Mouse (Mus musculus) thymus, postnatal 10 days (tissue): ENCODE data around the gene Denr.

Experiments used
- DNase-seq, 2 experiments: peaks; one replicate each; pipeline ENCODE4 v3.0.0; 2021; ENCODE audit warnings: low spot score in 2 of 2

Gene Denr

GRCm38 (mm10) chr5:123906976-123907630 is at the start of gene Denr:
Denr (plus strand) TSS chr5:123907175.
- peak; percentile 99 to 100 for DNase-seq

- no peak for DNase-seq
Measured at GRCm38 (mm10) chr5:123858798-123859197, 48.2 kb upstream of the Denr start.

DNA sequence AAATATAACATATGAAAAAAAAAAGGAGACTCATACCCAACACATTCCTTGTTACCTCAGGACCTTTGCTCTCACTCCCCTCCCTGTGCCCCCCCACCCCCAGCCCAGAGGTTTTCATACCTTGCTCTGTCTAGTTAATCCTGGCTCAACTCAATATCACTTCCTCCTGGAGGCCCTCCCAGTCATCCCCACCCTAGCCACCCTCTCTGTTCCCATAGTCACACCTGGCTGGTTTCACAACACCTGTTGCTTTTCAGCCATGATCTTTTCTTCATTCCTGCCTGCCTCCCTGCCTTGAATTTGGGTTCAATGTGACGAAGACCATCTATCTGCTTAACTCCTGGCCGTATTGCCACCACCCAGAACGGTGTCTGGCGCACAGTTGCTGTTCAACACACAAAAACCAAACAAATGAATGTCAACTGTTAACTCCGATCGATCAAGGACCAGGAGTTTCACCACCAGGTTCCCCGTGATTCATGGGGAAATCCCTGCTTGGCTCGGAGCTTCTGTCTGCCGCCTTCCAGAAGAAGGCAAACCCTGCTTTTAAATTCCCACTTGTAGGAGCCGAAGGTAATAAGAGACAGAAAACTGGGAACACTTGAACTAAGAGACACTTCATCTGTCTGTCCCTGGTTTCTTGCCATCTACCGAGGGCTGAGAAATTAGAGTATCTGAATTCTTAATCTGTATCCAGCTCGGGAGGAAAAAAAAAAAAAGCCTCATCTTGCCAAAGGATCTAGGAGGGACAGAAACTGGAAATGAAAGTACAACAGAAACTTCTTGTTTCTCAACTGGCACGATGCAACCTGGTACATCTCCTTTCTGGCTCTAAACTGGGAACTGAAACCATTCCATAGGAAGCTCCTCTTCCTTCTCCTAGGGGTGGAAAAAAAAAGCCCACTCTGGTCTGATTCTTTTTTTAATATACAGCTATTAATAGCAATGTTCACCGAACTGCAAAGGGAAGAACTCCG is 44.3 kb upstream of the Denr start:
- no peak for DNase-seq

GRCm38 (mm10) chr5:123863934-123864333 is 43.0 kb upstream of the Denr start:
- no peak for DNase-seq

DNA sequence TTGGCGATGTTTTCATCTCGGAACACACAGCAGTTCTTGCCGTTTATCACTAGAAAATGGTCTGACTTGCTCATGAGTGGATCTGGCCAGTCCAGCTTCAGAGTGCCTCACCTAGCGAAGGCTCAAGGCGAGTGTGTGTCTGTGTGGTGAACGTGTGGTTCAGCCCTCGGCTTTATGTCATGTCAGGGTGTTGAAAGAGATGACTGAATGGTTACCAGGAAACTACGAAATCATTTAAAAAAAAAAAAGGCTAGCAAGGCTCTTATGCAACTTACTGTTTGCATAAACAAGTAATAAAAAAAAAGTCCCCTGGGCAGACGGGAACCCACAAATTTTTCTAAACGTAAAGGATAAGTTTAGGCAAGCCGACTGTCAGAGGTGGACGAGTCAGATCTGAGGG is 41.6 kb upstream of the Denr start, which contains the start of gene Hcar2:
Gene Hcar2, minus strand, starts transcription at position 135 of the 400 bp plus-strand sequence.
- DNase-seq: no peak

DNA sequence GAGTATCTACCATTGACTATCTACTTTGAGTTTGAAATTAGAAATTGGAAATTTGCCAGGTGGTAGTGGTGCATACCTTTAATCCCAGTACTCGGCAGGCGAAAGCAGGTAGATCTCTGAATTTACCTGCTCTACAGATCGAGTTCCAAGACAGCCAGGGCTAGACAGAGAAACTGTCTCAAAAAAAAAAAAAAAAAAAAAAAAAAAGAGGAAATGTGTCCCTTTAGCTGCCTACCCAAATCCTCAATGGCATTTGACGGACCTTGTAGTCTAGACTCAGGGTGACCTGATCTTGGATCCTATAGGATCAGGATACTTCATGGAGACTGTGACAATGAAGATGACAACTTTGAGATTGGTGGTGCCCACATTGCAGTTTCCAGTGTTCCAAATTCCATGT is 40.5 kb upstream of the Denr start:
- no peak for DNase-seq

GRCm38 (mm10) chr5:123869615-123870014 is 37.4 kb upstream of the Denr start:
- DNase-seq: no peak

DNA sequence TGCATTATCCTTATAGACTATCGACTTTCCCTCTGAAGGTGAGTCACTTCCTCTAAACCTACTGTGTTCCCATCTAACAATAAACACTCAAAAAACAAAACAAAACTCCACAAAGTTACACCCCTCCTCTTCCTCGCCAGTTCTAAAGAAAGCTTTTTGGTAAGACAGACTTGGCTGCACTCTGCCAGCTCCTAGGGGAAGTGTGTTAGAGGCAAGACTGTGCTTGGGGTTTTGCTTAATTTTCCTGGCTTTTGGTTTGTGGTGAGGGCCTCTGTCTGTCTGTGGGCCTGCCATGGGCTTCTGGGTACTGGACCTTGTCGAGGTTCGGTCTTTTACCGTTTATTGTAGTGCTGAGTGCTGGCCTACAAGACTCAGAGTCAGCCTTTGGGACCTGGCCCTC is 32.8 kb upstream of the Denr start:
- no peak for DNase-seq

GRCm38 (mm10) chr5:123878056-123878455 is 28.9 kb upstream of the Denr start:
- no peak for DNase-seq

DNA sequence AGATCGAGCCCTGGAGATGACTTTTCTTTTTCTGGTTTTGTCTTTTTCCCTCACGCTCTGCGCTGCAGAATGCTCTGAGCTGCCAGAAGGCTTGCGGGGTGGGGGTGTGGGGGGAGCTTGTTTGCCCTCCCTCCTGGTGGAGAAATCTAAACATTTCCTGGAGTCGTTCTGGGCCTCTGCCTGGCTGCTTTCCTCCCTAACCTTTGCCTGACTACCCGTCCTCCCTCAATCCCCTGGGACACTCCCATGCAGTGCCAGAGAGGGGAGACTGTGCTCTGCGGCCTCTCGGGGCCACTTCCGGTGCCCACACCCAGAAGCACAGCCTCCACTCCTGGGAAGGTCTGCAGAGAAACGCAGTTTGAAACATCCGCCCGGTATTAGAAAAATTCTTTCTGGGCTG is 27.0 kb upstream of the Denr start, which contains the start of gene Hcar1:
Gene Hcar1, minus strand, starts transcription at position 93 of the 400 bp plus-strand sequence.
- DNase-seq: no peak

DNA sequence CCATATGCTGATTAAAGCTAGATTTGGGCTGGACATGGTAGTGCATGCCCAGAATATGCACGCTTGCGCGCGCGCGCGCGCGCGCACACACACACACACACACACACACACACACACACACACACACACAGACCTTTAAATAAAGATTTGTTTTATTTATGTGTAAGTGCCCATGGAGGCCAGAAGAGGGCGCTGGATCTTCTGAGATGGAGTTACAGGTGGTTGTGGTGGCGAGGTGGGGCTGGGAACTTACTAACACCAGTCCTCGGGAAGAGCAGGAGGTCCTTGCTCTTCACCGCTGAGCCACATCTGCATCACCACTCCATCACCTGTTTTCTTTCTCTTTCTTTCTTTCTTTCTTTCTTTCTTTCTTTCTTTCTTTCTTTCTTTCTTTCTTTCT is 26.2 kb upstream of the Denr start:
- no peak for DNase-seq

DNA sequence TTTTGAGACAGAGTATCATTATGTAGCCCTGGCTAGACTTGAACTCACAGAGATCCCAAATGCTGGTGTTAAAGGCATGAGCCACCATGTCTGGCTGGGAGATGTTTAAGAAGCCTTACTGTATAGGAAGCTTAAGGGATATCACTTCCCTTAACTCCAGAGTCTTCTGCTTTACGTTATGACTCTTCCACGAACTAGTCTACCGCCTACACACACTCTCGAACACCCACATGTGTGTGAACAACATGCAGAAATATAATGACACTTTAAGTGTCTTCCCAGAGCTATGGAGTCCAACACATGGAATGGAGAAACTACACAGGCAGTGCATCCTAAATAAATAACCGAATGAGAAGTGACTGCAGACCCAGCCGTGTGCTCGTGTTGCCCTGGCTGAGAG is 23.1 kb upstream of the Denr start:
- DNase-seq: no peak

DNA sequence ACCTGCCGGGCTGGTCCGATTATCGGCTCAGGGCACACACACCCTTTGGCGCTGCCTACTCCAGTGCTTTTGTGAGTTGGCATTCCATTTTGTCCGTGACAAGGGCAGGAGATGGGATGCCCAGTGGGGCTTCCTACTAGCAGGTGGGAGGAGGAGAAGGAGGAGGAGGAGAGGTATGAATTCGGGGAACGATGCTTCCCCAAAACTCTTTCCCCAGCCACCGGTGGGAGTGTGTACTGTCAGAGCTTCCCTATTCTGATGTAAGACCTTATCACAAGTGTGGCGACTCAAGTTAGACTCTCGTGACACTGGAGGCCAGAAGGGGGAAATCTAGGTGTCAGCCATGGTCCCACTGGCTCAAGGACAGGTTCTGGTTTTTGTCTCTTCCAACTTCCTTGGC is 22.6 kb upstream of the Denr start:
- no peak for DNase-seq

DNA sequence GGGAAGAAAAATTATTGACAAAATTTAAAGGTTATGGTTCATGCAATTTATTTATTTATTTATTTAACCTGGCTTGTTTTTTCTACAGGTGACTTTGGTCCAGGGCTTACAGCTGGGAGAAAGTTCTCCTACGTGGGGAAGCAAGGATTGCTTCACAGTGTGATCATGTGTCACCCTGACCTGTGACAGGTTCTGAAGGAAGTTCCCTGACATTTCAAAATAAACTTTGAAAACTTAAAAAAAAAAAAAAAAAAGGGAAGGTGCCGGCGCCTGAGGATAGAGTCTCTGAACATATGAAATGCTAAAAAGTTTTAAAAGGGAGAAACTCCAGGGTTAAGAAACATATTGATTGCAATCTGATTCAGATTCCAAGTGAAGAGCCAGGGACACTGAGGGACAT is 20.6 kb upstream of the Denr start:
- DNase-seq: no peak

- DNase-seq: no peak
Measured at GRCm38 (mm10) chr5:123890312-123890711, 16.7 kb upstream of the Denr start.

- DNase-seq: no peak
Measured at GRCm38 (mm10) chr5:123890987-123891386, 16.0 kb upstream of the Denr start.

DNA sequence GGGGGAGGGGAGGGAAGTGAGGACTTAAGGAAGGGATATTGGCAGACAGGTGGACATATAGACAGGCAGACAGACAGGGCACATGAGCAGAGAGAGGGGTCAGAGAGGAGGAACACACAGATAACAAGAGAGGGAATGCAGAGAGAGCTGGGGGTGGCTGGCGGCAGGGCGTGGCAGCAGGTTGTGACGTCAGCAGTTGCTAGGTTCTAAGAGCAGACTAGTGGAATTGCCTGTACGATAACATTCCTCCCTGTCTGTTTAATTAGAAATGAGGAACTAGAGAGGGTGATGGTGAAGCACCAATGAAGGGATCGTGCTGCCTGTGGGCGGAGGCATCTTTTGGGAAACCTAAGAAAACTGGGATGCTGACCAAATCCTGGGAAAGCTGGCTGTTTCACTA is 15.3 kb upstream of the Denr start:
- DNase-seq: peak in 1 of 2 experiments; percentile 73

DNA sequence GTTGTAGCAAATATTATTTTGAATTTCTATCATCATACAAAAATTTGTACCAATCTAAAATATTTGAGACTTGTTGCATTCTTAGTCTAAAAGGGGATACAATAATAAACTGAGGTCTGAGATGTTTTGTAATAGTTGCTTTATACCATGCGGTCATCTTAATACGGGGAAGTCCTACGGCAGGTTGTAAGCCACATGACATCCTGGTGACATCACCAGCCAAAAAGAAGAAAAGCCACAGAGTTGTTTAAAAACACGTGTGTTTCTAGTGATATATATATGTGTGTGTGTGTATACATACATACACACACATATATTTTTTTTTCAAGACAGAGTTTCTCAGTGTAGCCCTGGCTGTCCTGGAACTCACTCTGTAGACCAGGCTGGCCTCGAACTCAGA is 13.5 kb upstream of the Denr start:
- DNase-seq: no peak

DNA sequence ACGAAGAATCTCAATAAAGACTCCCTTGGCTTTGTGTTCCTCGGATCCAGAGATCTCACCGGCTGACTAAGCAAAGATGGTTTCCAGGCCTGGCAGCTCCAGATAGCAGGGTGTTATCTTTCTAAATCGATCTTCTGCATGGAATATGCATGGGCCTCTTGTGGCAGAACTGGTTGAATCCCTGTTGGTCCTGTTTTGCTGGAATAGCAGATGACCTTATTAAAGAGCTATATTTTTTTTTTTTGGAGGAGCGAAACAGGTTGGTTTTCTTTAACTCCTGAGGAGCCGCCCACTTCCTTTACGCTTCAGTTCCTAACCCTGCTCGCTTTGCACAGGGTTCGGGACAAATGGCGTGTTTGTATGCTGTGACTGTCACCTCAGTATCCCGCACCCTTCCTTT is 10.6 kb upstream of the Denr start:
- DNase-seq: no peak

- no peak for DNase-seq
Measured at GRCm38 (mm10) chr5:123897352-123897751, 9.6 kb upstream of the Denr start.

DNA sequence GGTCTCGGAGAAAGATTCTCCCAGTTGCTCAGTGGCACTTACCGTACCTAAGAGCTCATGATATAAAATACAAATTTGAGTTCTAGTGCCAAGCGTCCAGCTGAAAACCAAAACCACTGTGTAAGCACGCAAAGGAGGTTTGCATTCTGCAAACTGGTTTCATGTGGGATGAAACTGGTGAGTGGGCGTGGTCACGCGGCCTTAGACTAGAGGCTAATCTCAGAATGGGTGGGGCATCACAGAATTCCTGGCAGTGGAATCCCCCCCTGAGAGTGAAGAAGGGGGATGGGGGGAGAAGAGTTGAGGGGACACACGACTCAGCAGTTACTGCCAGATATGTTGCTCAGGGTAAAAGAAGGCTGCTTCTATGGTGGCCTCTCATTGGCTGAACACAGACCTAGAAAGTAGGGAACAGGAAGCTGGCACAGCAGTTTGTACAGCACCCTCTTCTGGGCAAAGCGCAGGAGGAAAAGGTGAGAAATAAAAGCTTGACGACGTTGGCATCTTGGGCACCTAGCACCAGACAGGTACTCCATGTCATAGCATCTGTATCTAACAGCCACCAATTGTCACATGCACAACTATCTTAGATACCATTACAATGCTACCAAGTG is 2.8 kb upstream of the Denr start:
- no peak for DNase-seq
